Mouse (Mus musculus): ENCODE data around the gene Sh3bp1. TPM values are rescaled to one million over a fixed set of nuclear protein-coding genes. Genes with fewer than 3 reads are reported as not detected.

Sh3bp1 gene
- polyA plus RNA-seq, 1 experiment from 2014 or later: 3.7 TPM

DNA sequence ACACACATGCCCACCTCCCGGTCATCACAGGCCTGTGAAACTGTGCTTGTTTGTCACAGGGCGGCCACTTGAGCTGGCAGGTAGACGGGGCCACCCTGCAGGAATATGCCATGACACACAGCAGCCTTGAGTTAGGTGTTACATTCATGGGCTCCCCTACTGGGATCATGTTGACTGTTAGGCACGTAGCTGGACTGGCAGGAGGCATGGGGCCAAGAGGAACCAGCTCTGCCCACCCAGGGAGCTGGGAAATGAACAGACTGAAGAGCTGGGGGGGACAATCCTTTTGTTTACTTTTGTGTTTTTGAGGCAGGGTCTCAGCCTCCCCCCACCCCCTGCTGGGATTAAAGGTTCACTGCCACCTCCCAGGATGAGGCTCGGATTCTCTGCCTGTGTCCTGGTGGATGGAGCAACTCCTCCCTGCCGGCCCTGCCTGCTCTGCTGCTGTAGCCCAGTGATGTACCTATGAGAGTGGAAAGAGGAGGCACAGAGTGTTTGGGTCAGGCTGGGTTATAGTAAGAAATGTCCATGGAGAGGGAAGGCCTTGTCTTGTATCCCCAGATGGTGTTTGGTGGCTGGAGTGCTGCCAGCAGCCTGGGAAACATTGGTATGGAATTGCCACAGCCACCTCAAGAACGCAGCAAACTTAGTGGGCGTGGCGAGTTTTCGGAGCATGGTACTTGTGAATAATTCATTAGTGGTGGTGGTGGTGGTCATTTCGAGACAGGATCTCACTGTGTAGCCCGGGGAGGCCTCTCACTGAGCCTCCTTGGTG is 16.7 kb downstream of the Sh3bp1 start:
- WGBS: 31% methylated on average over 12 of the region's 12 CpGs
- peak overlapping the region; percentile 78 for H3K4me3 ChIP-seq (replicated peaks)
- H3K36me3 ChIP-seq: peaks cover 23% of the 10 kb centered on the region
- no peaks in the 10 kb centered on the region for H3K27me3 ChIP-seq (replicated peaks)
- no peaks in the 10 kb centered on the region for H3K9me3 ChIP-seq (replicated peaks)
- peak overlapping the region; percentile 80 for H3K9ac ChIP-seq (replicated peaks)
- no peak for ATAC-seq (ENCODE audit: low FRiP score)
- peak overlapping the region; percentile 88 for H3K4me2 ChIP-seq
- peaks cover 49% of the 10 kb centered on the region for H3K4me1 ChIP-seq
- peak overlapping the region; percentile 68 for H3K27ac ChIP-seq (replicated peaks)

DNA sequence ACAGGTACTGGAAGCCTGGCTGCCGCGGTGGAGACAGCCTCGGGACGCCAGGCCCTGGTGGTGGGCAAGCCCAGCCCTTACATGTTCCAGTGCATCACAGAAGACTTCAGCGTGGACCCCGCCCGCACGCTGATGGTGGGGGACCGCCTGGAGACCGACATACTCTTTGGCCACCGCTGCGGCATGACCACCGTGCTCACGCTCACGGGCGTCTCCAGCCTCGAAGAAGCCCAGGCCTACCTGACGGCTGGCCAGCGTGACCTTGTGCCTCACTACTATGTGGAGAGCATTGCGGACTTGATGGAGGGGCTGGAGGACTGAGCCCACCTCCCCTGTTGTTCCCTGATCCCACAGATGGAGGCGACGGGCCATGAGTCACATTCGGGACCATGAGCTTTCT is 18.6 kb downstream of the Sh3bp1 start:
- Histone ChIP-seq H3K4me2 (no peak overlapping the region), H3K36me3 (peaks cover 23% of the 10 kb centered on the region), H3K4me3 (replicated peaks) (no peak overlapping the region), H3K9ac (replicated peaks) (no peak overlapping the region), H3K27ac (replicated peaks) (no peak overlapping the region), H3K9me3 (replicated peaks) (no peaks in the 10 kb centered on the region), H3K4me1 (peaks cover 42% of the 10 kb centered on the region), H3K27me3 (replicated peaks) (no peaks in the 10 kb centered on the region)
- ATAC-seq (ENCODE audit: low FRiP score): no peak
- WGBS: 94% methylated on average over 23 of the region's 23 CpGs

DNA sequence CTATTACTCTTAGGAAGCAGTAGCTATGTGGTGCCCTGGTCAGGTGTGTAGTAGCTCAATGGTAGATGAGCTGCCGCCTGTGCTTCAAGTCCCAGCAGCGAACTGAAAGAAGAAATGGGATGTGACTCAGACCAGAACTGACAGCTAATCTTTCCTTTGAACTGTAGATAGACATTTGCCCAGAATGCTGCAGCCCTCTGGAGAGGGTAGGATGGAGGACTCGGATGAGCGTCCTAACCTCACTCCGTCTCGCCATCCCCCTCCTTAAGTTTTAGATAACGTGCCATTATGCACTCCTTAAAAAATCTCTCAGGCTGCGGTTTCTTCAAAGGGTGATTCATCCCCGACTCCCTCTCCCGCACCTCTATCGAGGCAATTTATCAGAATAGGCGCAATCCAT is 20.3 kb downstream of the Sh3bp1 start:
- no peaks in the 10 kb centered on the region for H3K27me3 ChIP-seq (replicated peaks)
- no peaks in the 10 kb centered on the region for H3K9me3 ChIP-seq (replicated peaks)
- H3K36me3 ChIP-seq: peaks cover 23% of the 10 kb centered on the region
- no peak overlapping the region for H3K4me3 ChIP-seq (replicated peaks)
- no peak for ATAC-seq (ENCODE audit: low FRiP score)
- whole genome bisulfite sequencing: 82% methylated on average over 12 of the region's 12 CpGs
- H3K4me1 ChIP-seq: peaks cover 34% of the 10 kb centered on the region
- no peak overlapping the region for H3K9ac ChIP-seq (replicated peaks)
- H3K4me2 ChIP-seq: no peak overlapping the region
- H3K27ac ChIP-seq (replicated peaks): no peak overlapping the region

DNA sequence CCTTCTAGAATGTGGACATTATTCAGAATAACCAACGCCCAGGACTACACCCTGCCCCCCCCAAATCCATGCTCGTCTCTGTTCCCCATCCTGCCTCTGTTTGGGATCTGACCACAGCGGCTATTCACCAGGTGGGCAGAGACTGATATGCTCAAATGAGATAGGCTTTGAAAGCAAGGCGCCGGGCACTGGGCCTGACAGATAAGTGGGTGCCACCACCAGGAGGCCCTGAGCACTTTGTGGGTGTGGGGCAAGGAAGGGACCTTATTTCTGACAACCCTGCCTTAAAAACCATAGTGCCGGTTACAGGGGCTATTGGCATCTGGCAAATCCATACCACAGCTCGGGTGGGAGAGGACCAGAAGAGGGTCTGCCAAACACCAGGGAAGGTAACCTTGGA is 23.1 kb downstream of the Sh3bp1 start:
- no peak for ATAC-seq (ENCODE audit: low FRiP score)
- Histone ChIP-seq H3K4me3 (replicated peaks) (no peak overlapping the region), H3K4me2 (no peak overlapping the region), H3K27me3 (replicated peaks) (0 out of 2 replicates have a peak, but pooled peaks cover 3% of the 10 kb centered on the region), H3K9ac (replicated peaks) (no peak overlapping the region), H3K36me3 (peaks cover 17% of the 10 kb centered on the region), H3K27ac (replicated peaks) (no peak overlapping the region), H3K4me1 (peaks cover 32% of the 10 kb centered on the region), H3K9me3 (replicated peaks) (no peaks in the 10 kb centered on the region)
- 89% methylated on average over 7 of the region's 7 CpGs for WGBS

GRCm38 (mm10) chr15:78923585-78923984 is 24.0 kb downstream of the Sh3bp1 start:
- Histone ChIP-seq H3K27me3 (replicated peaks) (0 out of 2 replicates have a peak, but pooled peaks cover 3% of the 10 kb centered on the region), H3K27ac (replicated peaks) (no peak overlapping the region), H3K36me3 (peaks cover 11% of the 10 kb centered on the region), H3K4me1 (peaks cover 34% of the 10 kb centered on the region), H3K9ac (replicated peaks) (no peak overlapping the region), H3K9me3 (replicated peaks) (no peaks in the 10 kb centered on the region), H3K4me3 (replicated peaks) (no peak overlapping the region), H3K4me2 (no peak overlapping the region)
- ATAC-seq (ENCODE audit: low FRiP score): no peak
- 74% methylated on average over 6 of the region's 6 CpGs for WGBS

GRCm38 (mm10) chr15:78925129-78925528 is 25.6 kb downstream of the Sh3bp1 start:
- Histone ChIP-seq H3K9ac (replicated peaks) (no peak overlapping the region), H3K36me3 (no peaks in the 10 kb centered on the region), H3K27ac (replicated peaks) (peak overlapping the region; percentile 76), H3K4me2 (no peak overlapping the region), H3K9me3 (replicated peaks) (no peaks in the 10 kb centered on the region), H3K27me3 (replicated peaks) (0 out of 2 replicates have a peak, but pooled peaks cover 3% of the 10 kb centered on the region), H3K4me3 (replicated peaks) (no peak overlapping the region), H3K4me1 (peaks cover 34% of the 10 kb centered on the region)
- WGBS: 38% methylated on average over 8 of the region's 8 CpGs
- no peak for ATAC-seq (ENCODE audit: low FRiP score)

DNA sequence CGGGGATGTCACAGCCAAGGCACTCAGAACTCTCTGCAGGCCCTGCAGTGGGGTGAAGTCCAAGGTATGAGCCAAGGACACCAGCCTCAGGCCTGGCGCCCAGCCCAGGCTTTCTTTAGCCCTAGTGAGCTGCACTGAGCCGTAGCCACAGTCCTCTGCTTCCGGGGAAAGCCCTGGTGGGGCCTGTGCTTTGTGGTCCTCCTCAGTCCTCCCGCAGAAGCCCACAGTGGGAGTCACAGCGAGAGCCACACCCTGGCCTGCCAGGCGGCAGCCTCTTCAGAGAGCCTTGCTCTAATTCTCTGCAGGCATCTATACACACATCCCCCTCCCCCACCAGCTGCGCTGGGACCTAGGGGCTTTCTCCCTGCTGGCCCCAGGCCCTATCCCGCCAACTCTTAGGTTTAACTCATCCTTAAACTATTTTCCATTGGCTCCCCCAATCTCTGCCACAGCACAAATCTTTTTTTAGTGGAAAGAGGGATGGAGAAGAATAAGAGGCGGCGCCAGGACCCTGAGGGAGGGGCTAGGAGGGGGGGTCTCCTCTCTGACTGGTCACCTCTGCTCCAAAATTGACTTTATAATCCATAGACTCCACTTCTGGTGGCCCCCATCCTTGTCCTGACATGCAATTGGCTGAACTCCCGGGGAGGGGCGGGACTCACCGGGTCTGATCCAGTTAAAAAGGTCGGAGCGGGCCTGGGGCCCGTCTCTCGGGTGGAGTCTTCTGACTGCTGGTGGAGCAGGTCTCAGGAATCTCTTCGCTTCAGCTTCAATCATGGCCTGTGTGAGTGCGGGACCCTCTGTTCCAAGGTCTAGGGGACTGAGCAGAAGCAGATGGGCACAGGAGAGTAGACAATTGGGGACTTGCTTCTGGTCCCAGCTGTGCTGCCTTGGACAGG is 26.7 kb downstream of the Sh3bp1 start, which contains the start of gene Lgals1:
Gene Lgals1 (plus strand): TSS at position 705 of the 899 bp plus-strand sequence.
- H3K27me3 ChIP-seq (replicated peaks): 0 out of 2 replicates have a peak, but pooled peaks cover 3% of the 10 kb centered on the region
- H3K9ac ChIP-seq (replicated peaks): no peak within 1 kb of the TSS
- ATAC-seq (ENCODE audit: low FRiP score): peak; percentile 56
- peak within 1 kb of the TSS; percentile 76 for H3K27ac ChIP-seq (replicated peaks)
- peak within 1 kb of the TSS; percentile 67 for H3K4me2 ChIP-seq
- H3K4me1 ChIP-seq: peaks cover 34% of the 10 kb centered on the region
- no peaks in the 10 kb centered on the region for H3K36me3 ChIP-seq
- 8% methylated on average over 20 of the region's 20 CpGs for WGBS
- no peaks in the 10 kb centered on the region for H3K9me3 ChIP-seq (replicated peaks)
- H3K4me3 ChIP-seq (replicated peaks): peak within 1 kb of the TSS; percentile 32

- Histone ChIP-seq H3K4me2 (peak overlapping the region; percentile 67), H3K9me3 (replicated peaks) (no peaks in the 10 kb centered on the region), H3K9ac (replicated peaks) (no peak overlapping the region), H3K36me3 (no peaks in the 10 kb centered on the region), H3K4me3 (replicated peaks) (peak overlapping the region; percentile 32), H3K4me1 (peaks cover 34% of the 10 kb centered on the region), H3K27me3 (replicated peaks) (0 out of 2 replicates have a peak, but pooled peaks cover 3% of the 10 kb centered on the region), H3K27ac (replicated peaks) (peak overlapping the region; percentile 64)
- no peak for ATAC-seq (ENCODE audit: low FRiP score)
- 26% methylated on average over 15 of the region's 15 CpGs for WGBS
Observed at GRCm38 (mm10) chr15:78927021-78927787, 27.6 kb downstream of the Sh3bp1 start.

DNA sequence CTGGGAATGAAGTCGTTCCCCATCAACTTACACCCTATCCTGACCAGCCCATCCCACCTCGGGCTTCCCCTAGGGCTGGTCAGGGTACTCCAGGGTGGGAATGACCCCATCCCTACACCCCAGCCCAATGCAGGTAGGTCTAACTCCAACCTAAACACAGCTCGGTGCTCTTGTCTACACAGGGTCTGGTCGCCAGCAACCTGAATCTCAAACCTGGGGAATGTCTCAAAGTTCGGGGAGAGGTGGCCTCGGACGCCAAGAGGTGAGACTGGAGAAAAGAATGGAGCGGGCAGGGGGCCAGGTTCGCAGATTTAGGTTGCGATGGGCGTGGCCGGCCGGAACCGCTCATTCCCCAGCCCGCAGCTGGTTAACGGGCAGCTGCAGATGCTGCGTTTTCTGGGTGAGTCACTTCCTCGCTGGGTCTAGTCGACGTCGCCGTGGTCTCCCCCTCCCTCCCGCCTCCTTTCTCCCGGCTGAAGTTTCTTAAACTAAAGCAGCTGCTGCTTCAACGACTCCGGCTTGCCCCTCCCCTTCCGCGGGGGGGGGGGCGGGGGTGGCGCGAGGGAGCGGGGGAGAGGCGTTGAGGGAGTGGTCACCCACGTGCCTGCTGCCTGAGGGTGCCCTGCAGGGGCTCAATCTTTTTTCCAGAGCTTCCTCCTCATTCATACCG is 28.4 kb downstream of the Sh3bp1 start:
- no peaks in the 10 kb centered on the region for H3K9me3 ChIP-seq (replicated peaks)
- no peak overlapping the region; the same call in 1 of the 2 replicates for H3K27ac ChIP-seq (replicated peaks)
- peak overlapping the region; percentile 67 for H3K4me2 ChIP-seq
- peak overlapping the region; percentile 32 for H3K4me3 ChIP-seq (replicated peaks)
- H3K9ac ChIP-seq (replicated peaks): peak overlapping the region; percentile 24; the same call in 1 of the 2 replicates
- H3K27me3 ChIP-seq (replicated peaks): 0 out of 2 replicates have a peak, but pooled peaks cover 3% of the 10 kb centered on the region
- H3K4me1 ChIP-seq: peaks cover 34% of the 10 kb centered on the region
- ATAC-seq (ENCODE audit: low FRiP score): no peak
- H3K36me3 ChIP-seq: no peaks in the 10 kb centered on the region
- under 1% methylated on average over 31 of the region's 35 CpGs for WGBS

DNA sequence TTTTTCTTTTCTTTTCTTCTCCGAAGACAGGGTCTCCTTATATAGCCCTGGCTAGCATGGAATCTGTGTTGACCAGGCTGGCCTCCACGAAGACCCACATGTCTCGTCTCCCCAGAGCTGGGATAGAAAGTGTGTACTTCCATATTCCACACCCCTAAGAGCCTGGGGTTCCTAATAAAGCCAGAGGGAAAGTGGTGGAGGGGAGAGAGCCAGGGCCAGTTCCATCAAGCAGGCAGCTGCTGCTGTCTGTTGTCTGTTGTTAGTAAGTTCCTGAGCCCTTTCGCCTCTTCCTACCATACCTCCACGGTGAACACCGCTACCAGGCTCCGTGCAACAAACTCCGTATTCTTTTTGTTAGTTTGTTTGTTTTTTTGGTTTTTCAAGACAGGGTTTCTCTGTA is 29.0 kb downstream of the Sh3bp1 start:
- peak overlapping the region; percentile 32; the same call in 1 of the 2 replicates for H3K4me3 ChIP-seq (replicated peaks)
- H3K27me3 ChIP-seq (replicated peaks): 0 out of 2 replicates have a peak, but pooled peaks cover 3% of the 10 kb centered on the region
- whole genome bisulfite sequencing: 54% methylated on average over 8 of the region's 8 CpGs
- peak overlapping the region; percentile 67 for H3K4me2 ChIP-seq
- no peak for ATAC-seq (ENCODE audit: low FRiP score)
- H3K9me3 ChIP-seq (replicated peaks): no peaks in the 10 kb centered on the region
- H3K4me1 ChIP-seq: peaks cover 34% of the 10 kb centered on the region
- no peak overlapping the region for H3K27ac ChIP-seq (replicated peaks)
- H3K9ac ChIP-seq (replicated peaks): no peak overlapping the region
- no peaks in the 10 kb centered on the region for H3K36me3 ChIP-seq

Data from neural tube, embryonic 15.5 days (tissue).